In the genomic region with DNA sequence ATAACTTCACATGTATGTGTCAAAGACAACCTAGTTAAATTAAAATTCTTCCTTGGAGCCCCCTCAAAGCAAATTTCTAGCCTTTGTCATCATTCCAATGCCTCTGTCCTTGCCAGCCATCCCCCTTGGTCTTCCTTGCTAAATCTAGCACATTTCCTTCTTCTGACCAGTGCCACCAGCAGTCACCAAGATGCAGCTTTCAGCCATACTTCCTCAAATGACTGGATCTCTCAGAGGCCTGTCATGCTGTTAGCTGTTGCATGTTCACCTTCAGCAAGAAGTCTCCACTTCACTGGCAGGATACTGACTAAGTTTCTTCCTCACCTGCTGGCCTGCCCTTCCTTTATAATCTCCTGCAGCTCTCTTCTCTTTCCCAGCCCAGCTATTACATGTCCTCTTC, we compare ENCODE assay signal across 19 mouse cellular contexts.
"Had no signal": no experiment of that assay in that cellular context is flagged by ENCODE, and none has a peak within 500 bp of the region (broad histone marks: within the 10 kb centered on the region; RNA-seq: fewer than 3 reads in every experiment).

No protein-coding gene starts in this region.

- H3K4me3 ChIP-seq: midbrain, embryonic 10.5 days; midbrain, embryonic 12.5 days; myocyte; neural tube, embryonic 13.5 days; neural tube, embryonic 15.5 days; stomach, embryonic 15.5 days had no signal

- DNase-seq: lung, adult 18-20 months; lung, embryonic 14.5 days; lung, postnatal 10 days; lung, postnatal 4 days; midbrain, embryonic 14.5 days; retina, postnatal 1 day; right cerebral cortex, adult 18-20 months; right cerebral cortex, postnatal 25 days; thymus, adult 2 months; thymus, postnatal 25 days; thymus, postnatal 4 days had no signal

- H3K27ac ChIP-seq: midbrain, embryonic 10.5 days; midbrain, embryonic 12.5 days; neural tube, embryonic 13.5 days; neural tube, embryonic 15.5 days; stomach, embryonic 15.5 days; stomach, postnatal 0 days had no signal

- ATAC-seq: midbrain, embryonic 16.5 days had no signal
